ENCODE assay signal across 18 mouse cellular contexts in genomic region chr10:24763257-24763656, GRCm38 (mm10).
"Had no signal": no experiment of that assay in that cellular context is flagged by ENCODE, and none has a peak within 500 bp of the region (broad histone marks: within the 10 kb centered on the region; RNA-seq: fewer than 3 reads in every experiment).

No protein-coding gene starts in this region.

- H3K9me3 ChIP-seq: midbrain, embryonic 13.5 days; midbrain, embryonic 15.5 days; neural tube, embryonic 12.5 days; stomach, embryonic 15.5 days had no signal

- H3K27ac ChIP-seq: midbrain, embryonic 13.5 days; midbrain, embryonic 15.5 days; neural tube, embryonic 12.5 days; stomach, embryonic 15.5 days; stomach, postnatal 0 days had no signal

- H3K4me2 ChIP-seq: lung, embryonic 14.5 days; midbrain, embryonic 11.5 days; midbrain, embryonic 13.5 days; midbrain, embryonic 15.5 days; neural tube, embryonic 12.5 days; stomach, embryonic 15.5 days had no signal

- H3K4me1 ChIP-seq: neural tube, embryonic 12.5 days; stomach, embryonic 15.5 days had no signal

- DNase-seq: lung, adult 18-20 months; lung, embryonic 14.5 days; lung, postnatal 10 days; lung, postnatal 4 days; retina, postnatal 1 day; right cerebral cortex, adult 18-20 months; right cerebral cortex, postnatal 25 days; right cerebral cortex, postnatal 4 days; spleen, adult 18-20 months; thymus, adult 2 months; thymus, postnatal 25 days; thymus, postnatal 4 days had no signal

- H3K36me3 ChIP-seq: midbrain, embryonic 13.5 days; midbrain, embryonic 15.5 days; neural tube, embryonic 12.5 days; stomach, embryonic 15.5 days had no signal

- ATAC-seq: midbrain, embryonic 13.5 days; midbrain, embryonic 15.5 days had no signal

- H3K9ac ChIP-seq: lung, embryonic 14.5 days; midbrain, embryonic 13.5 days; midbrain, embryonic 15.5 days; neural tube, embryonic 12.5 days; stomach, embryonic 15.5 days had no signal

- H3K4me3 ChIP-seq: midbrain, embryonic 13.5 days; midbrain, embryonic 15.5 days; neural tube, embryonic 12.5 days; stomach, embryonic 15.5 days had no signal

- H3K27me3 ChIP-seq: midbrain, embryonic 13.5 days; midbrain, embryonic 15.5 days; neural tube, embryonic 12.5 days; stomach, embryonic 15.5 days had no signal
